Mouse (Mus musculus) urinary bladder, postnatal 36 days (tissue): ENCODE measurements at regions not wholly inside any gene's neighbourhood (a gene's known extent, or its start where the extent isn't known, plus 50 kb on each side); places are given as distances from the start of the nearest gene placed in this dataset.

ENCODE experiments used
- DNase-seq, 2 experiments: peaks; one replicate each; pipeline ENCODE4 v3.0.0; 2022; ENCODE audit warnings: low spot score in 2 of 2, mixed read lengths in 1 of 2

DNA sequence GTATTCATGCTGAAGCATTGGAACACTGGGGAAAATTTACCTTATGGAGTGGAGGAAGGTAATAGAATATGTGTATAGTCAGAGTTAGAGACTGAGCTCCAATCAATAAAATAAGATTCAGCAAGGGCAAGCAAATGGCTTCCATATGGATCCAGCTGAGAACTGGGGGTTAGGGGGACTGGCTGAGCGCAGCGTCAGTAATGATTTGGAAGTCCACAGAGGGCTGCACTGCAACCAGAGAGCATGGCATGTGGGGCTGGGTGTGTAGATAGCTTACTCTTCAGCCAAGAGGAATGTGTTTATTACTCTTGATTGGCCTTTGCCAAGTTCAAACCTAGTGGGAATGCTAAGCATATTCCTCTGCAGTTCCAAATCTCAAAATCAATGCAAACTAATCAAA is 55.8 kb upstream of the Ccn6 start:
- no peak for DNase-seq

DNA sequence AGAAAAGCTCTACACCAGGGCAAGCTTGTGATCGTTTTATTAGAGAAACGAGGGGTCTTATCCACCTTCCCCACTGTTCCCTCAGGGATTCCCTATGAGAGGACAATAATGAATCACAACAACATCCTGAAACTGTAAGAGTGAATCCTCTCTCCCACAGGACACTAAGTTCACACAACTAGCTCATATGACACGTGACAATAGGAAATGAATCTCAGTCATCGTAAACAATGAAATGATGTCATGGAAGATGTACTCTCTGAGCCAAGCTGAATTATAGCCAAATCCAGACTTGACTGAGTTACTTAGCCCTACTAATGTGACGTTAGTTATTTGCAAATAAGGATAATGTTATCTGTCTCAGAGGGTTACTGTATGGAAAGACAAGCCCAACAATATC is 54.6 kb upstream of the Ccn6 start:
- no peak for DNase-seq

DNA sequence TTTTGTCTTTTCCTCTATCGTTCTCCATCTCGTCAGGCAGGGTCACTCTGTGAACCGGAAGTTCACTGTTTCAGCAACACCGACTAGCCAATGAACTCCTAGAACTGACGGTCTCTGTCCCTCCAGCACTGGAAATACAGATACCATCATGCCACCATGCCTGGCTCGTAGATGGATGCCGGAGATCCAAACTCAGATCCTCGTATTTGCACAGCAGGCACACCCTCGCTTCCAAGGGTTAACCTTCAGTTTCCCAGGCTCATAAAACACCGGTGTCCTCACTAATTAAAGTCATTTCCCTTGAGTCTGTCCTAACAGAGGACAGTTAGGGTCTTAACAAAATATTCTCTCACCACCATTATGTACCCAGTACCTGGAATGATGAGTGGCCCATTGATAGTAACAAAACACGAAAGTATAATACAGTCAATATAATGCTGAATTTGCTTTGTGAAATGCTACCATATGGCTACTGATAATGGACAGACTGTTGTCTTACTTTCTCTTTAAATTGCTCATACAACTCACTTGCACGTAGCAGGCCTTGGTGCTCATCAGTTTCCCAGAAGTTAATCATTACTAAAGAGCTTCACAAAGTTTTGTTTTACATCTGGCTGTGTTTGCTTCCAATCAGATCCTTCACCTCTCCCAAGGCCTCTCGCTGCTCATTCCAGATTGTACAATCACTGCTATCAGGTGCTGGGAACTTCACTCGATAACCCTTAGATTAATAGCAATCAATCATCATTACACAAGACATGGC is 52.7 kb upstream of the Ccn6 start:
- DNase-seq: no peak

DNA sequence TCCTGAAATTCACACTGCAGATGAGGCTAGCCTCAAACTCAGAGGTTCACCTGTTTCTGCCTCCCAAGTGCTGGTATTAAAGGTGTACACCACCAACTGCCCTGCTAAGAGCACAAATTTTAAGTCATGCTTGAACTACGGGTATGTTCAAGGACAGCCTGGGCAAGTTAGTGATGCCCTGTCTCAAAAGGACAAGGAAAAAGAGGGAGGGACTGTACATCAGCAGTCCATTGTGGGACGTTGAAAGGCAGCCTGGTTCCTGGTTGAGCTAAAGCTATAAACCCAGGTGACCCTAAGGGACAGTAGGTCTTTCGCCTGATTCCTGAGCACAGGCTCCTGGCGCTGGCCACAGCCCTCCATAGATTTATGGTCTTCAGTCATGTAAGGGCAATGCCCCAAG is 51.0 kb upstream of the Ccn6 start:
- no peak for DNase-seq
